Mouse (Mus musculus) embryonic stem cell, embryonic (primary cell): ENCODE results near the gene Vwa2.

Experiments used
- CTCF ChIA-PET, 4 experiments: fragments of 300-600 bp in 2 of 4; fragments of 350-600 bp in 2 of 4; sonication (Branson Sonifier 250); formaldehyde crosslinking; loops; one replicate each; lab custom pipeline; 2022; ENCODE audit warnings: inconsistent platforms in 2 of 4; lab: Charles Lee
- POLR2A ChIA-PET, 4 experiments: fragments of 300-600 bp in 2 of 4; fragments of 350-600 bp in 2 of 4; sonication (Branson Sonifier 250); formaldehyde crosslinking; loops; one replicate each; lab custom pipeline; 2022; ENCODE audit warnings: antibody characterized with exemption in 4 of 4, inconsistent platforms in 1 of 4; lab: Charles Lee

Gene Vwa2

GRCm38 (mm10) chr19:56959601-56960000, 85.6 kb downstream of the Vwa2 start:
- POLR2A ChIA-PET = no interaction called here
- CTCF ChIA-PET = interaction anchor here in 1 of 4 experiments (0.8 kb wide), 1 partner anchor 469 kb away, joined by 3 read pairs; no protein-coding TSS in a partner anchor
